Mouse (Mus musculus) ES-Bruce4 (cell line): ENCODE results near the gene Snd1. TPM values are rescaled to one million over a fixed set of nuclear protein-coding genes. Genes with fewer than 3 reads are reported as not detected.

Source experiments
- H3K27ac ChIP-seq: 2 replicates; pipeline ENCODE4 v1.5.1; 2012; ENCODE audit warnings: low read length, inconsistent platforms; ENCODE audit not compliant: insufficient read depth
- H3K27me3 ChIP-seq: 2 replicates; pipeline ENCODE4 v1.6.1; 2012; ENCODE audit warnings: mild to moderate bottlenecking, low read length, inconsistent platforms; ENCODE audit not compliant: control insufficient read depth, poor library complexity, insufficient read depth, severe bottlenecking
- H3K36me3 ChIP-seq: 2 replicates; pipeline ENCODE4 v1.6.1; 2012; ENCODE audit warnings: inconsistent platforms, mild to moderate bottlenecking, low read length, moderate library complexity; ENCODE audit not compliant: control insufficient read depth, poor library complexity, insufficient read depth, severe bottlenecking
- H3K4me1 ChIP-seq: one replicate; pipeline ENCODE4 v1.8.1; 2011; ENCODE audit warnings: low read length; ENCODE audit not compliant: control insufficient read depth, insufficient read depth
- H3K4me3 ChIP-seq: 2 replicates; pipeline ENCODE4 v1.5.1; 2011; ENCODE audit warnings: low read depth, mild to moderate bottlenecking, low read length
- H3K9ac ChIP-seq: 2 replicates; pipeline ENCODE4 v1.6.1; 2012; ENCODE audit warnings: low read depth, mild to moderate bottlenecking, inconsistent platforms; ENCODE audit not compliant: poor library complexity, severe bottlenecking
- H3K9me3 ChIP-seq: replicated peaks from 2 replicates; pipeline ENCODE4 v1.6.1; 2012; ENCODE audit warnings: mild to moderate bottlenecking, low read length, inconsistent platforms; ENCODE audit not compliant: control insufficient read depth, poor library complexity, insufficient read depth, severe bottlenecking
- CTCF ChIP-seq: IDR thresholded peaks from one replicate; pipeline ENCODE4 v1.8.1; 2011; ENCODE audit warnings: low read depth, low read length
- EP300 ChIP-seq: IDR thresholded peaks from 2 replicates; pipeline ENCODE4 v1.6.1; 2011; ENCODE audit warnings: low read depth, low read length; ENCODE audit not compliant: insufficient read depth
- POLR2A ChIP-seq: IDR thresholded peaks from one replicate; pipeline ENCODE4 v1.8.1; 2011; ENCODE audit warnings: low read length; ENCODE audit not compliant: insufficient read depth
- polyA plus RNA-seq: library from polyadenylated mRNA; stranded (reverse); fragments of >200 nt; gene quantifications from 2 replicates; pipeline ENCODE4 v1.2.4, GENCODE M21; 2011; ENCODE audit warnings: low read depth; ENCODE audit not compliant: missing spikeins, insufficient read depth, insufficient read length

Snd1 gene
- polyA plus RNA-seq, 1 experiment = 155 TPM

- TF ChIP-seq CTCF = no peak
- TF ChIP-seq EP300 = no peak
- TF ChIP-seq POLR2A = no peak
- H3K9ac ChIP-seq = no peak overlapping the region
These were observed 249.8 kb downstream of the Snd1 start for GRCm38 (mm10) chr6:28724776-28725175.

GRCm38 (mm10) chr6:28729236-28729635 lies 254.3 kb downstream of the Snd1 start:
- TF ChIP-seq POLR2A (no peak), EP300 (no peak), CTCF (no peak)
- Histone ChIP-seq H3K27ac (no peak overlapping the region), H3K4me3 (no peak overlapping the region)

More at GRCm38 (mm10) chr6:28724776-28725175, 249.8 kb downstream of the Snd1 start:
- Histone ChIP-seq H3K4me1 (no peaks in the 10 kb centered on the region), H3K36me3 (no peaks in the 10 kb centered on the region), H3K27me3 (no peaks in the 10 kb centered on the region), H3K27ac (no peak overlapping the region), H3K9me3 (no peaks in the 10 kb centered on the region), H3K4me3 (no peak overlapping the region)

GRCm38 (mm10) chr6:28729649-28730048 lies 254.7 kb downstream of the Snd1 start:
- no peak overlapping the region for H3K27ac ChIP-seq
- no peak overlapping the region for H3K4me3 ChIP-seq
- TF ChIP-seq POLR2A = no peak
- TF ChIP-seq CTCF = no peak
- no peak overlapping the region for H3K9ac ChIP-seq
- no peaks in the 10 kb centered on the region for H3K27me3 ChIP-seq
- no peaks in the 10 kb centered on the region for H3K9me3 ChIP-seq
- no peaks in the 10 kb centered on the region for H3K36me3 ChIP-seq
- H3K4me1 ChIP-seq = no peaks in the 10 kb centered on the region

More at GRCm38 (mm10) chr6:28729236-28729635, 254.3 kb downstream of the Snd1 start:
- no peaks in the 10 kb centered on the region for H3K4me1 ChIP-seq
- H3K27me3 ChIP-seq = no peaks in the 10 kb centered on the region
- no peak overlapping the region for H3K9ac ChIP-seq
- no peaks in the 10 kb centered on the region for H3K36me3 ChIP-seq
- H3K9me3 ChIP-seq = no peaks in the 10 kb centered on the region

- Histone ChIP-seq H3K4me3 (no peak overlapping the region), H3K9ac (no peak overlapping the region), H3K27ac (no peak overlapping the region), H3K4me1 (no peaks in the 10 kb centered on the region), H3K36me3 (no peaks in the 10 kb centered on the region), H3K9me3 (no peaks in the 10 kb centered on the region), H3K27me3 (no peaks in the 10 kb centered on the region)
- no peak for TF ChIP-seq EP300
- TF ChIP-seq CTCF = no peak
- no peak for TF ChIP-seq POLR2A
These were observed 256.3 kb downstream of the Snd1 start for GRCm38 (mm10) chr6:28731246-28731645.

- H3K27me3 ChIP-seq = no peaks in the 10 kb centered on the region
- H3K27ac ChIP-seq = no peak overlapping the region
- TF ChIP-seq EP300 = no peak
- TF ChIP-seq POLR2A = no peak
- TF ChIP-seq CTCF = no peak
- H3K4me3 ChIP-seq = no peak overlapping the region
- no peak overlapping the region for H3K9ac ChIP-seq
- H3K9me3 ChIP-seq = no peaks in the 10 kb centered on the region
- H3K36me3 ChIP-seq = no peaks in the 10 kb centered on the region
- no peaks in the 10 kb centered on the region for H3K4me1 ChIP-seq
These were observed 259.1 kb downstream of the Snd1 start for GRCm38 (mm10) chr6:28733884-28734647.

GRCm38 (mm10) chr6:28735116-28735515 lies 260.2 kb downstream of the Snd1 start:
- TF ChIP-seq EP300 = no peak
- TF ChIP-seq POLR2A = no peak
- no peak for TF ChIP-seq CTCF
- Histone ChIP-seq H3K27ac (no peak overlapping the region), H3K27me3 (no peaks in the 10 kb centered on the region), H3K9me3 (no peaks in the 10 kb centered on the region), H3K4me3 (no peak overlapping the region), H3K4me1 (no peaks in the 10 kb centered on the region), H3K36me3 (no peaks in the 10 kb centered on the region), H3K9ac (no peak overlapping the region)
